Mouse (Mus musculus) kidney, adult 8-10 months (tissue): ENCODE measurements around the gene Acnat2.
A peak's percentile ranks its signal among the peaks of the same experiment; 100 is the strongest.
"Not testable (repeated sequence)": the region's sequence is repeated elsewhere in the genome, so short reads cannot be mapped to it uniquely, and the experiment has no call there.

Source experiments
- DNase-seq, 2 experiments: peaks; one replicate each; pipeline ENCODE4 v3.0.0; 2022

Gene Acnat2

GRCm38 (mm10) chr4:49407957-49408356 is at the start of gene Acnat2:
TSS of gene Acnat2 (minus strand) at chr4:49408151.
- peak in 1 of 2 experiments; percentile 26 for DNase-seq

GRCm38 (mm10) chr4:49456171-49456570 is 48.2 kb upstream of the Acnat2 start:
- DNase-seq, result no peak

- no peak for DNase-seq
Measured at GRCm38 (mm10) chr4:49451848-49452551, 44.0 kb upstream of the Acnat2 start.

GRCm38 (mm10) chr4:49451133-49451847 is 43.3 kb upstream of the Acnat2 start:
- DNase-seq, result not testable (repeated sequence)

GRCm38 (mm10) chr4:49436968-49437367 is 29.0 kb upstream of the Acnat2 start:
- not testable (repeated sequence) for DNase-seq

GRCm38 (mm10) chr4:49410151-49410550 is 2.2 kb upstream of the Acnat2 start:
- peak; percentile 53 to 80 for DNase-seq

GRCm38 (mm10) chr4:49386873-49387272 is 21.1 kb downstream of the Acnat2 start:
- no peak for DNase-seq

GRCm38 (mm10) chr4:49383576-49384318 is 24.2 kb downstream of the Acnat2 start:
- DNase-seq, result not testable (repeated sequence)

- not testable (repeated sequence) for DNase-seq
Measured at GRCm38 (mm10) chr4:49368046-49368445, 39.9 kb downstream of the Acnat2 start.

GRCm38 (mm10) chr4:49357097-49357496 is 50.9 kb downstream of the Acnat2 start:
- no peak for DNase-seq

- no peak for DNase-seq
Measured at GRCm38 (mm10) chr4:49350470-49350869, 57.5 kb downstream of the Acnat2 start.

- DNase-seq, result no peak
Measured at GRCm38 (mm10) chr4:49348677-49349076, 59.3 kb downstream of the Acnat2 start.

GRCm38 (mm10) chr4:49348001-49348400 is 60.0 kb downstream of the Acnat2 start:
- DNase-seq, result not testable (repeated sequence)

- DNase-seq, result peak in 1 of 2 experiments; percentile 36
Measured at GRCm38 (mm10) chr4:49340091-49340490, 67.9 kb downstream of the Acnat2 start.

- DNase-seq, result peak in 1 of 2 experiments; percentile 24
Measured at GRCm38 (mm10) chr4:49337949-49338348, 70.0 kb downstream of the Acnat2 start.
